Mouse (Mus musculus) embryo, embryonic 9.5 days (tissue): ENCODE results near the gene Gm6614.
"Not testable (repeated sequence)": the region's sequence is repeated elsewhere in the genome, so short reads cannot be mapped to it uniquely, and the experiment has no call there.

Experiments
- DNase-seq: peaks from one replicate; pipeline ENCODE4 v3.0.0-alpha.2; 2017; ENCODE audit errors: extremely low spot score

Gene Gm6614

GRCm38 (mm10) chr6:142011364-142011955 lies at the start of gene Gm6614:
TSS of gene Gm6614 (minus strand) at chr6:142011414.
- no peak for DNase-seq

GRCm38 (mm10) chr6:142058281-142058680 lies 47.1 kb upstream of the Gm6614 start:
- not testable (repeated sequence) for DNase-seq

DNA sequence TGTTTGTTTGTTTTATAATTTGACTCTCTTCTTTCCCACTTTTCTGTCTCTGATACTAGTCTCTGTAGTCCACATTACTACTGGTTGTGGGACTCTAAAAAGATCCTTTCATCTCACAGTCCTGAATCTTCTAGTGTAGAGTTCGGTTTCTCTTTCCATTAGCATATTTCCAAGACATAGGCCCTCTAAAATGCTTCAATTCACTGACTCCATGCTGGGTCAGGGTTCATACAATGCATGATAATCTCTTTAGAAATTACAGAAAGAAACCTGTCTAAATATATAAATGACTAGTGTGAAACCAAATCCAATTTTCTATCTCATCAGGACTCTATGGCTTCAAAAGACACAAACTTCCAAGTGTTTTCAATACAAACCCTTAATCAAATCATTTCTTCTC lies 36.5 kb upstream of the Gm6614 start:
- no peak for DNase-seq

DNA sequence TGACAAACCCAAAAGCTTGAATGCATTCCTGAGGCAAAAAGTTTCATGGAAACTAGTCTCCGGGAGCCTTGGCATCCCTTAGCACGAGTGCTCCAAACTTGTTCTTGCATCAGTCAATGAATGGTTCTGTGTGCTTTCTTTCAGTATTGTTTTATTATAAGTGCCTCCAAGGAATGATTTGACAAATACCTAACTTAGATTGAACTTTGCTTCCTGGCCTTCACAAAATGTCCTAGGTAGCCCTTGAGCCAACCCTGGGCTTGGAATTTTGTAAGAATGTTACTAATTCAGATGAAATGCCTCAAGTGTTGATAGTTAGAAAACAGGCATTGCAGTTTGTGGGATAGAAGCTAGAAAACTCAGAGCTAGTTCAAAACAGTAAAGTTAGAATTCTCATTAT lies 34.5 kb upstream of the Gm6614 start:
- no peak for DNase-seq

DNA sequence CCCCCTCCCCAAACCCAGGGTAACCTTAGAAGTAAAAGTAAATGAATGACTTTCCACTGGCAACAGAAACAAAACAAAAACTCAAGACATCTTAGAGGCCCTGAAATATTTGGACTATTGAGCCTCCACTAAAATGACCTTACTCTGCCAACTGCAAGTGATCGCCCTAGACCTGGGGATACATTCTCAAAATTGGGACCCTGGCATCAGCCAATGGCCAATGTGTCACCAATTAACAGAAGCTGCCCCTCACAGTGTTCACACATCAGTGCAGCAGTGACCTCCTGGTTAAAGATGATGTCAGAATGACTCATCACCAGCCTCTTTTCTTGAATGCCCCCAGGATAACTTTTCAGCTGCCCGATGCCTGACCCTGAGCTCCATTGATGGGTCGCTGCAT lies 30.7 kb upstream of the Gm6614 start:
- DNase-seq = no peak

- DNase-seq = peak; percentile 35
These were observed 29.3 kb upstream of the Gm6614 start for GRCm38 (mm10) chr6:142040306-142041175.

GRCm38 (mm10) chr6:142035771-142036170 lies 24.6 kb upstream of the Gm6614 start:
- no peak for DNase-seq

- DNase-seq = no peak
These were observed 10.5 kb upstream of the Gm6614 start for GRCm38 (mm10) chr6:142021671-142022070.

DNA sequence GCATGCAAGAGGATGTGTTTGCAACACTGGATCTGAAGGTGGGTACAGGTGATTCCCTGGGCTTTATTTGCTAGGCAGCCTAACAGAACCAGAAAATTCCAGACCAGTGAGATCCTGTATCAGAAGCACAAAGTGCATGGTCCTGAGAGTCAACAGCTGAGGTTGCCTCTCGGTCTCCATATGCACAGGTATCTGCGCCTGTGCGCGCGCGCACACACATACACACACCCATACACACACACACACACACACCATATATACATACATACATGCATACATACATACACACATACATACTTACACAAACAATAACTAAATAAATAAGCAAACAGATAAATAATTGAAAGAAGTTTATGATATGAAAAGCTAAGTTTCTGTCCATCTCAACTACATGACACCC lies 24.4 kb downstream of the Gm6614 start:
- DNase-seq = no peak

DNA sequence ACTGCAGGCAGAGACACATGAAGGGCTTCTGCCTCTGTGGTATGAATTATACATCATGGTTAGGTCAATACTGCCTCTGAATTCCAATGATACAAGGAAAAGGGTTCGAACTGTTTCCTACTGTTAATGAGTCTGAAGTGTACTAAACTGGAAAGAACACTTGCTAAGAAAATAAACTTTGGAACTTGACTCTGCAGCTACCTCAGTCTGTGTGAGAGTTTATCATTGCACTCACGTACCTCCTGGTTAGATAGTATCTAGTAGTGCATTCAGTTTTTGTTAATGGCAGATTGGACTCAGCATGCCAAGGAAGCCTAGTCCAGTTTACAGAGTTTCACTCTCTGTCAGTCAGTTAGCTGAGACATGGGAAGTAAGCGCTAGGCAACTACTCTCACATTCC lies 26.6 kb downstream of the Gm6614 start:
- DNase-seq = no peak

DNA sequence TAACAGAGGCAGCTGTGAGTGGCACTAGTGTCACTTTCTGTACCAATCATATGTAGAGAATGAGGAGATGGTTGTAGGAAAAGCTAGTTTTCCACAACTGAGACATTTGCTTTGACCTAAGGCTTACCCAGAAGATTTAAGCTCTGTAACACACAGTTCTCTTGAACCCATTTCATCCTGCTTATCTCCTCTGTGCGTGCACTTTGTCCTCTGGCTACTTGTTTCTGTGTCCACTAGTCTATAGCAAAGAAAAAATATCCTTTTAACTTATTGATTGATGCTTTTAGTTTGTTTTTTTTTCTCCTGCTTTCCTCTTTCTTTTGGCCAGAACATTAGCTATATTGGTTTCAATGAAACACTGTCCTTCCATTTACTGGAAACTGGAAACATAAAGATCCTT lies 48.8 kb downstream of the Gm6614 start:
- no peak for DNase-seq

DNA sequence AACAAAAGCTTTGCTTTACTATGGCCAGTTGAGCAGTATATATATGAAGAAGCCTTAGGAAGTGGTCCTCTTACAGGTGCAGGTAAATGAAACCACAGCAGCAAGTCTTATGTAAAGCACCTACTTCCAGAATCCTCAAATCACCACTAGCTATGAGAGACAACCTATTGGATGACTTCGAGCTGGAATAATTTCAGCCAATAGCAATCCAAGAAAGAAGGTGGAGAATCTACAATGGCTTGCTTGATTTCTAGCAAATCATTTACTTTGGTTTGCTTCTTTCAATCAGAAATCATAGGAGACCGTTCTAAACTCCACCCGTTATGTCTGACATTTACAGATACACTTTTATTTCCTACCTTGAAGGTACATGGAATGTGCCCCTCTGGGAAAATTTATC lies 49.4 kb downstream of the Gm6614 start:
- DNase-seq = no peak

- no peak for DNase-seq
These were observed 50.7 kb downstream of the Gm6614 start for GRCm38 (mm10) chr6:141960482-141960881.

- no peak for DNase-seq
These were observed 64.4 kb downstream of the Gm6614 start, which contains the start of gene Slco1a1 for GRCm38 (mm10) chr6:141946862-141947261. TSS of gene Slco1a1 (minus strand) at chr6:141946962.

- DNase-seq = no peak
These were observed 70.8 kb downstream of the Gm6614 start for GRCm38 (mm10) chr6:141940451-141940850.
